Mouse (Mus musculus): ENCODE measurements around the gene Cntnap2.

The Cntnap2 gene

DNA sequence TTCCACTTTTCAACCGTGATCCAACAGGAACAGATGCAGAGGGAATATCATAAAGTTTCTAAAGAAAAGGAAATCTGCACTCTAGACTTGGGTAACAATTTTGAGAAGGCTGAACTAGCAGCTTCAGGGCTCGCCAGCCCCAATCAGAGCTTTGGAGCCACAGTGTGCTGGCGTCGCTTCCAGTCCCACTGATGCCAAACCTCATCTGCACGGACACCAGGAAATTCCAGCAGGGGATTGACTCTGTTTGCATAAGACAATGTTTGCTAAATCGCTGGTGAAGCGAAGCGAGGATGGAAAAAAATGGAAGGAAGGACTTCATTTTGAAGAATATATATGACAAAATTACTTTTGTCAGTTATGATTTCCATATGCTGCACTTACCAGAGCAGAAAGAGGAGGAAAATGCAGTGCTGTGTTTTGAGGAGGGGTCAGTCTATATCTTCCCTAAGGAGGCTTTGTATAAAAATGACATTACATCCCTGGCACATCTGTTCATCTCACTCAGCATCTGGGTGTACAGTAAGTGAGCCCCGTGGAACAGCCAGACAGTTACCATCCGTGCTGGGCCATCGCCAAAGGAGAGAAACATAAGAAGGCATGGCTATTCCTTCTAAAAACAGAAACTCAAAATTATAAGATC, 2245.8 kb downstream of the Cntnap2 start:
- DNase-seq (ENCODE audit: low read depth, low spot score): no peak

DNA sequence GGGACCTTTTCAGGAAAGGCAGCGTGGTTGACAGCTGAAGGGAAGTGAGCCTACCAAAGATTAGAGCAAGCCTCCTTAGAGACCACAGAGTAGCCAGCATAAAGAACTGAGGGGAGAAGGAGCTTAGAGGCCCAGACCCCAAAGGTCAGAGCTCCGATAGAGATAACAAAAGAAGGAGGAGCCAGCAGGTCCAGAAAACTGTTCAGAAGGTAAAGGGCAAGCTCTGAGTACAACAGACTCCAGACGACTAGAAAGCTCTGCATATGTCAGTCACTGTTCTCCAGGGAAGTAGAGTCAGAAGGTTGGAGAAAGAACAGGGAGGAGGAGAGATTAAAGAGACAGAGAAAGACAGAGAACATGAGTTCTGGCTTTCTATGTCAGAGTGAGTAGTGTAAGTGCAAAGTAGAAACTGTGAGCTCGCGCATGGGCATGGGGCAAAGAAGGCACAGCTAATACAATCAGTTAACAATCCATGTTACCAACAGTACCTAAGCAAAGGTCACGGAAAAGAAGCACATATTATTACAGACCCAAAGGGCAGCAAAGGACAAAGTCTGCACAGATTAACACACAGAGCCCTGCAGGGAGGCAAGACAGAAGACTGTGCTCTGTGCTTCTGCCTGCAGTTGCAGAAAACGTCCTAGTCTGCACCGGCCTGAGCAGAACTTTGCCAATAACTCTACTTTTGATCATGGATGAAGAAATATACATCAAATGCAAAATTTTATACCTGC, 2247.1 kb downstream of the Cntnap2 start:
- no peak for DNase-seq (ENCODE audit: low read depth, low spot score)

DNA sequence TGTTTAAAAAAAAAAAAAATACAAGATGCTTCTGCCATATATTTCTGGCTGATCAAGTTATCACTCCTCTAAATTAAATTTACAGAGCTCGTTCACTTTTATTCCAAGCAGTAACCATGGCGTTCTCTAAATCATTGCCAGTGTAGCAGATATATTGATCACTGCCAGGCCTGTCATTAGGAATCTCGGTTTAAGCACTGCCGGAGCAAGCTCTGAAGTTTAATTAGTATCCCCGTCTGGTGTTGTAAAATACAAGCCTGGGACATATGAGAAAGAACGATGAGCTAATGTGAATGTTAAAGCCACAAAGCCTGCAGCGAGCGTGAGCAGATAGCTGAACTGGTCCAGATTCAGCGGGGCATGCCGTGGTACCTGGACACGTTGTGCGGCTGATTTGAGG, 2247.8 kb downstream of the Cntnap2 start:
- no peak for DNase-seq (ENCODE audit: low read depth, low spot score)

DNA sequence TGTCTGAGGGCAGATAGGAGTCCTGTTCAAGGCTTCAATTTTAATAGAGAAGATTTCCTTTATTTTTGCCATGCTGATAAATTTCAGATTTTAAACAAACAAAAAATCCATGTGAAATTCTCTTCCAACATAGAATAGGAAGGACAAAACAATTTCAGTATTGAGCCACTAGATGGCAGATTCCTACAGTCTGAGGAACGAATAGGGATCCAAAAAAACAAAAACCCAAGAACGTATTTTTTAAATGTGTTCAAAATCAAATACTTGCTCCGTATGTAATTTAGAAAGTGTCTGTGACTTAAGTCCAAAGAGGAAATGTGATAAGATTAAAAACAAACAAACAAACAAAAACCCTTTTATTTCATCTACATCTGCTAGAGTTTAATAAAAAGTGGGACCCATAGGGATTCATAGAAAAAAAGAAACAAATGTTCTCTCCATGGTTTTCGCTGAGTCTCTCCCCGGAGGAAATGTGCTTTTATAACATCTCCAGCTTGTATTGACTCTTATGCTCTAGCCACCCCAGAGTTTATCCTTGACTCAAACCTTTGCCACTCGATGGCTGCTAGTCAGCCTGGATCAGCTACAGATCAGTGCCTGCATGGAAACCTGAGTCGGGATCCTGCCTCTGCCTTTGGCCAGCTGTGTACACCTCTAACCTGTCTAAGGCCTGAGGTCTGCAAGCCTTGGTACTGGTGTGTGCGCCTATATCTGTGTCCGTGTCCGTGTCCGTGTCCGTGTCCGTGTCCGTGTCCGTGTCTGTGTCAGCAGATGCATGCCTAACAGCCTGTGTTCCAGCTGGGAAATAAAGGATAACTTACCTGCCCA, 2255.6 kb downstream of the Cntnap2 start:
- peak; percentile 60 for DNase-seq (ENCODE audit: low read depth, low spot score)

DNA sequence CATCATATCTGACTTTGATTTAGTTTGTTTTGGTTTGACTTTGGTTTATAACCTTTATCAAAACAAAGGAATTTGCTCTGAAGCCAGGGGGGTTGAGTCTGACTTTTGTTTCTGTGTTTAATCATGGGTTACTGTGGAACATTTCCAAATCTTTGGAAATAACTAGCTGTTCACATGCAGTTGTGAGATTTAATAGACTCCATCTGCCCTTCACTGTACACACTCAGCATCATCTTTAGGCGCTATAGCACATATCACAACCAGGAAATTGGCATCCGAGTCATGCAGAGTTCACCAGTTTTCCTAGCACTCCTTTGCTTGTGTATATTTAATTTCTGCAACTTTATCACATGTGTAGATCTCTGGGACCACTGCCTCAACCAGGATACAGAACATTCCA, 2256.3 kb downstream of the Cntnap2 start:
- no peak for DNase-seq (ENCODE audit: low read depth, low spot score)

DNA sequence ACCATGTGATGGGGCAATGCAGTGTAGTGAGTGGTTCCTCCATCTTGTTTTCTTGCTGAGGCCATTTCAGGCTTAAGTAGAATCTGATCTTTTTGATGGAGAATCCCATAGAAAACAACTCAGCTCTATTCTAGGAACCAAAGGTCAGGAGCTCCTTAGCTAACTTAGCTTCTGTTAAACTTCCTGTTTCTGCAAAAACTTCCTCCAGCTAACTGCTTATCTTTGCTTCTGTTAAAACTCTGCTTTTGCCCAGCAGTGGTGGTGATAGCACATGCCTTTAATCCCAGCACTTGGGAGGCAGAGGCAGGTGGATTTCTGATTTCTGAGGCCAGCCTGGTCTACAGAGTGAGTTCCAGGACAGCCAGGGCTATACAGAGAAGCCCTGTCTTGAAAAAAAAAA, 2258.1 kb downstream of the Cntnap2 start:
- DNase-seq (ENCODE audit: low read depth, low spot score): no peak

DNA sequence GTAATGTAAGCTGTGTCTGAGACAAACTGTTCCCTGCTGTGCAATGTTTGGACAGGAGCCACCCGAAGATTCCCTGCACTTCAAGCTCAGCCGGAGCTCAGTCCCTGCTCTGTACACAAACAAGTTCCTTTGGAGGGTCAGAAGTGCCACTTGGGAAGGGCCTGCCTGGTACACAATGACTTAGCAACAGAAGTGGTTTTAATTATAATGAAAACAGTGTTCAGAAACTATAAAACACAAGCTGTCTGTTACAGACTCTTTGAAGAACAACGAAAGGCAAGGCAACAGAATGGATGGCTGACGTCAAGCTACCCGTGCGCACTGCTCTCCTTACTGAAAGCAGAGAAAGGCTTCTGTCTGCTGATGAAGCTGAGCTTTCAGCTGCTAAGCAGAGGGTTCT, 2259.5 kb downstream of the Cntnap2 start:
- DNase-seq (ENCODE audit: low read depth, low spot score): no peak

DNA sequence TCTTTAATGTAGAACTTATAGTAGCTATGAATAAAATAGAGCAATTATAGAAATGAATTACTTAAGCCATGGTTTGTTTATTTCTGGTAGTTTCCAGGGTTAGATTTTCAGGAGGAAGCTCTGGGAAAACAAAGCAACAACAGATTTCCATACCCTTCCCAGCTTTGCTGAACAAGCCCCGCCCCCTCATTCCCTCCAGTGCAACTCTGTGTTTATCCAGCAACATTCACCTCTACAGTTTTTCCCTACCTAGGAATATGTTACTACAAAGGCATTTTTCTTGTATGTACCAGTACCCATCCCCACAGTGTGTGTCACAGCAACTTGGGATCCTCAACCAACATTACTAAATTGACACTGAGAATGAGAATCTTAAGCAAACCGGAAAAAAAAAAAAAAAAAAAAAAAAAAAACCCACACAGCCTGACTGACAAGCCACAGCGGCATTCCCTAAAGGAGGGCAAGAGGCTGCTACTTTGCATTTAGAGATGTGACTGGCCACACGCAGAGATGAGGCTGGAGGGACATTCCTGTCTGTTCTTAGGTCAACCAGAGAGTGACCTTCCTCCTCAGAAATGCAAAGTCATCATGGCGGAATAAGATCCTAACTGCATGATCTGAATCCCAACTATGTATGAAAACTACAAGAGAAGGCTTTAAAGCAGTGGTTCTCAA, 2260.3 kb downstream of the Cntnap2 start:
- DNase-seq (ENCODE audit: low read depth, low spot score): no peak

DNA sequence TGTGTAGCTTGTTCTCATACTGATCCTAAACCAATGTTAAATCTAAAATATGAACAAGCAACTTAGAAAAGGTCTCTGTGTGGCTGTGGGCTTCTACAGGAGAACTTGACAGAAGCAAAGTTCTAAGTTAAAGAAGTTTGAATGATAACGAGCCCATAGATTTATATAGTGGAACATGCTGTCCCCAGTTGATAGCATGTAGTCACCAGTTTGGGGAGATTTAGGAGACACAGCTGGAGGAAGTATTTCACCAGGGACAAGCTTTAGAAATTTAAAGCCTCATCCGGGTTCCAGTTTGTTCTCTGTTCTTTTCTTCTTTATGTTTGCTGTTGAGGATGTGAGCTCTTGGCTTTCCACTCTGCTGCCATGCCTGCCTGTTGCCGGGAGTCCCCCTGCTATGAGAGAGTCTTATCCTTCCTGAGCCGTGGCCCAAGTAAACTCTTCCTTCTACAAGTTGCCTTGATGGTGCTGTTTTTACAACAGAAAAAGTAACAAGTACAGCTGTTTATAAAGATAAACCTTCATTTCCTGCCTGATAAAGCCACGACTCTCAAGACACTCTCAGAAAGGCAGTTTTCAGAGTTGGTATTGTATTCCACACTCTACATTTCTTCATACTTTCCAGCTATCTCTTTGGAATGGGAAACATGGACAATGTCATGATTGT, 2264.1 kb downstream of the Cntnap2 start:
- no peak for DNase-seq (ENCODE audit: low read depth, low spot score)

DNA sequence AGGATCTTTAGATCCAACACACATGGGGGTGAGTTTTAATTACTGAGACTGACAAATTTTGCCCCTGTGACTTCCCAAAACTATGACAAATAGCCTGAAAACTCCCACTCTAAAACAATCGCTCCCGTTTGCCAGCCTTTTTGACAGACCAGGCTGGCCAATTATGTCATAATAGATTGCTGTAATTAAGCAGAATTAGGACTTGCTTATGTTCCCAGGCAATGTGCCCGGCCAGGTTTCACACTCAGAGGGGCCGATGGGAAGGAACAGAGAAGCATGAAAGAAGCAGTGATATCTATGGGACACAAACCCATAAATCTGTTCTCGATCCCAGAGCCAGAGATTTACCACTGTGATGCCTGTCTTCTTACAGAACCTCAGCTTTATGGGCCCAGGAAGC, 2264.7 kb downstream of the Cntnap2 start:
- no peak for DNase-seq (ENCODE audit: low read depth, low spot score)

DNA sequence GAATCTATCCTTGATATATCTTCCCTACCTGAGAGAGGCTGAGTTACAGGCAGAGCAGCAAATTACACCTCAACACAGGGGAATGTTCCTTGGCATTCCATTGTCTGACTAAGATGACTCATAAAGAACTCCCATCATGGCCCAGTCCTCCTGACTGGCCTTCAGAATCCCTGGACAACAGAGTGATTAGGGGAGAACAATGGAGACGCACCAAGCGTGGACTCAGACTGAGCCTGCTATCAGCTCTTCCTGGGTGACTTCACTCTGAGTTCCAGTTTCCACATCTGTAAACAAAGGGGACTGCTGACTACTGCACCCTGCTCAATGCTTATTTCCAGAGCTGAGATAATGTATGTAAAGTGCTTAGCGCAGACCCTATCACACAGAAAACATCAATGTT, 2269.1 kb downstream of the Cntnap2 start:
- no peak for DNase-seq (ENCODE audit: low read depth, low spot score)

DNA sequence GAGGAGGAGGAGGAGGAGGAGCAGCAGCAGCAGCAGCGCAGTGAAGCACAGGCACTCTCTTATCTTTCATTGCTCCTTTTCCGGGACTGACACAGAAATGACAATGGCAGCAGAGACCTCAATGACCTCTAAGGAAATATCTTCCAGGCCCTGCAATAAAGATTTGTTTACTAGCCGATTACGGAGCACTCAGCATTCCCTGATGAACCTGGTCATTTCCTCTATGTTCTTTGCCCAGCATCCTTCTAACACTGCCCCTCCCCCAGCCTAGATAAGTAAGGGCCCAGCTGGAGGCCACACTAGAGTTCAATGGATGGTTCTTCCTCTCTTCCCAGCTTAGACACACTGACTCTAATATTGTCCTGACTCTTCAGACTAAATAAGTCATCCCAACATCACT, 2270.1 kb downstream of the Cntnap2 start:
- no peak for DNase-seq (ENCODE audit: low read depth, low spot score)

DNA sequence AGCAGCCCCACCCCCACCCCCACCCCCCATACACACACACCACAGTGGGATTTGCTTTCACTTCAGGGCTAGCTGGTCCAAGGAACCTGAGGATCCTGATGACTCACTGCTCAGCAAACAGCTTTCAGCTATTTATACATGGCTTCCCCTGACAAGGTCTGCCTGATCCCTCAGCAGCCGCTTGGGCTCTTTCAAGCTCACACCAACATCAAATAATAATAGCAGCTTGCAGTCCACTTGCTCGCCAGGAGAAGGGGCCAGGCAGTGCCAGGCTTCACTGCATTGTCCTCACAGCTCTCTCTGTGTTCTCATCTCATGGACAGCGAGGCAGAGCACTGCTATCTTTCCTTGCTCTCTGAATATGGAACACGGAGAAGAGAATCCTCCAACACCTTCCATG, 2273.9 kb downstream of the Cntnap2 start:
- DNase-seq (ENCODE audit: low read depth, low spot score): no peak

DNA sequence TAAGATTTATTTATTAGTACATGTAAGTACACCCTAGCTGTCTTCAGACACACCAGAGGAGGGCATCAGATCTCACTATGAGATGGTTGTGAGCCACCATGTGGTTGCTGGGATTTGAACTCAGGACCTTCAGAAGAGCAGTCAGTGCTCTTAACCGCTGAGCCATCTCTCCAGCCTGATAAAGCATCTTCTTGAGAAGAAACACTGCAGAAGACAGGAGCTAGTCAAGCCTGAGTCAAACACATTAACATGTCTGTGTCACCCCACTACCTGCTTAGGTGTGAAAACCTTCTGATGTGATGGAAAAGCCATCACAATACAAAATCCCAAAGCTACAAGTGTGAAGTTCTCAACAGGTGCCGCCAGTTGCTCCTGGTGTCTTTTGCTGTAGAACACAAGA, 2275.2 kb downstream of the Cntnap2 start:
- DNase-seq (ENCODE audit: low read depth, low spot score): no peak

DNA sequence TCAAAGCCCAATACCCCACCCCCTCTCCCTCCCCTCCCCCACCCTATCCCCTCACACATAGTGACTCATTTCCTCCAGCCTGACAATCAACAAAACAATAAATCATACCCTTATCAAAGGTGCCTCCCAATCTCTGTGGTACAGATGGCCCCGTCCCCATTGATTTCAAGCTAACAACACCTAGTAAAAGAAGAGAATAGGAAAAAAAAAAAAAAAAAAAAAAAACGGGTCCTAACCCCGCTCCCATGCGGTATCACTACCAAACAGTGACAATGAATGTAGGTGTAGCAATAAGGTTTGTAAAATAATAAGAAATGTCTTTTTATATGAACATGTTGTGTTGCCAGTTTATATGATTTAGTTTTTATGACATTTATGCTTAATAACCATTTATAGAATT, 2278.1 kb downstream of the Cntnap2 start:
- DNase-seq (ENCODE audit: low read depth, low spot score): no peak

DNA sequence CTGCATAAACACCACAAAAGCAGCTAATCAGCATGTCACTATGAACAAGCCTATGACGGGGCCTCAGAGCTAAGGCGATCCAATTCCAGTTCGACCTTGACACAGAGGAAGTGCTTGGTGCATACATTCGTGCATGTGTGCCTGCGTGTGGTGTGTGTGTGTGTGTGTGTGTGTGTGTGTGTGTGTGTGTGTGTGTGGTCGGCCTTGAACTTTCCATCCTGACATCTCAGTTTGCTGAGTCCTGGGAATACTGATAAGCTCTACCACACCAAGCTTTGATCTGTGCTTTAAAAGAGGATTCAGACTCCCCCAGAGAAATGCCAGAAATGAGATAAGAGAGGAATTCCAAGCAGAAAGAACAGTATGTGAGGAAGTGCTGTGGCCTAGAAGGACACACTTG, 2279.0 kb downstream of the Cntnap2 start:
- DNase-seq (ENCODE audit: low read depth, low spot score): no peak

DNA sequence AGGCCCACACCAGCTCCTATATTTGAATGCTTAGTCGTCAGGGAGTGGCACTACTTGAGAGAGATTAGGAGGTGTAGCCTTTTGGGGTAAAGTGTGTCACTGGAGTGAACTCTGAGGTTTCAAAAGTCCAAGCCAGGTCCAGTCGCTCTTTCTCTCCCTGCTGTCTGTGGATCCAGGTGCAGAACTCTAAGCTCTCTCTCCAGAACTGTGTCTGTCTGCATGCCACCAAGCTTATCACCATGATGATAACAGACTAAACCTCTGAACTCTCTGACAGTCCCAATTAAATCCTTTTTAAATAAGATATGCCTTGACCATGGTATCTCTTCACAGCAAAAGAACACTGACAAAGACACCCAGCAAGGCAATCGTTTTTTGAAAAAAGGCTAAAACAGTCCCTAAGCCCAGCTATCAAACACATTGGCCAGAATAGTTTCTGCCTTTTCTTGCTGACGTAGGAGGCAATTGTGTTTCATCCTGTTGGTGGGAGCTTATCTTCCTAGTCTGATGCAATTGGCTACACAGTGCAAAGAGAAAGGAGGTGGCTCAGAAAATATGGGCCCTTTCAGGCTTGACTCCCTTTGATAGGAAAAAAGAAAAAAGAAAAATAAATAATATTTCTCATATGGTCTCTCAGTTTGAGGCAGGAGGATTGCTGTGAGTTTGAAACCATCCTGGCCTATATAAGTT, 2281.8 kb downstream of the Cntnap2 start:
- no peak for DNase-seq (ENCODE audit: low read depth, low spot score)

DNA sequence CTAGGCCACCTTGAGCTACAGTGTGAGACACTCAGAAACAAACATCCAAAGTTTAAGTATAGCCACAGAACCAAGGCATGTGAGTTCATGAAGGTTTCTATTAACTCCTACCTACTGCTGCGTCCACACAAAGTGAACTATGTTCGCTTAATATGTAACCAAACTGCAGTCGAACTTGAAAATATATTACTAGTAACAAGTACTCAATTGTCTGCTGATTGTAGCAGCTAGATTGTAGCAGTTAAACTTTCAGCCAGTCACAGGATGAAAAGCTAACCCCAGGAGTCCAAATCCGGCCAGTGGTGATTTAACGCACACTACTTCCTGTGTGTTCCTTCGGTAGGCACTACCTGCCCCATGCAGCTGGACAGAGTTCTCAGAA, 2282.3 kb downstream of the Cntnap2 start:
- DNase-seq (ENCODE audit: low read depth, low spot score): no peak

DNA sequence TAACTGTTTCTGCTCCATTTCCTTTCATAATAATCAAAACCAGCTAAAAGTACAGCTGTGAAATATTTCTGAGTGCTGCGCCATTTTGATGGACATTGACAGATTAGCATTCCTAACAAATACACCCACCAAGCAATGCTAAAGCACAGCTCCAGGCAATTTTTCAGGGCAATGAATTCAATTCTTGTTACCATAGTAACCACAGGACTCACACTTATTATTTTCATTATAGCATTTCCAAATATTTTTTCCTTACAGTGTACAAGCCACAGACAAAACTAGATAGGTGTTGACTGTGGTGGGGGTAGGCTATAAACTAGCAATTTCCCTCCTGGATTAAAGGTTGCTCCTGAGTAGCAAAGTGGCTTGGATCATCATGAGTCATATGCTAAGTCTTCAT, 2284.1 kb downstream of the Cntnap2 start:
- DNase-seq (ENCODE audit: low read depth, low spot score): no peak

DNA sequence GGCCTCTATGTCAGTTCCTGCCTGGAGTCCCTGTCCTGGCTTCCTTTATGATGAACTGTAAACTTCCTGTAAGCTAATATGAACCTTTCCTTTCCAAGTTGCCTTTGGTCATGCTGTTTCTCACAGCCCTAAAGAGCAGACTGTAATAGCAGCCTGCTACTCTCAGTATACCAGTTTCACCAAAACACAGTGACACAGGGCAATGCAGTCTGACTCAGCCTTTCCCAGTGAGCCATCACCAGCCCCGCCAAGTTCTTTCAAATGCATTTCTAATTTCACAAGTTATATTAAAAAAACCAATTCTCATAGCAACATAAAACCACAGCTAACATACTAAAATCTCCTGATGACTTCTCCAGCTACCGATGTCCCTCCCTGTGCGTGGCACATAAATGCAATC, 2285.5 kb downstream of the Cntnap2 start:
- no peak for DNase-seq (ENCODE audit: low read depth, low spot score)

DNA sequence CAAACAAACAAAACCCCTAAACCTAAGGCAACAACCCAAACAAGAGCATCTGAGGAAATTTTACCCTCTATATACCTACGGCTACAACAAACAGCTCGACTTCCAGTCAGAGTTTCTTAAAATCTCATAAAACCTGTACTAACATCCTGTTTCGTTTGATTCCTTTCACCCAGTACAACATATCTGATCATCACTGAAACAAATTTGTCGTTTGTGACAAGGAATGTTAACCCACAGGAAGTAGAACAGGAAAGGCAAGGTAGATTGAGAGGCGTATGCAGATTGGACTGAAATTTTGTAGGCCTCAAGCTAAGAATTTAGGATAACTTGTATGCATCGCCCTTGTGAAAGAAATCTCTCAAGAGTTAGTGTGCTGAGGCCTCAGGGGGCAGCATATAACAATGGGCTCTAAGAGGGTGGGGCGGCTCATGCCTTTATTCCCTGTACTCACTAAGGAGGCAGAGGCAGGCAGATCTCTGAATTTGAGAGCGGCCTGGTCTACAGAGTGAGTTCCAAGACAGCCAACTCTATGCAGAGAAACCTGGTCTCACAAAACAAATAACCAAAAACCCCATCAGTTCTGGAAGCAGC, 2291.0 kb downstream of the Cntnap2 start:
- DNase-seq (ENCODE audit: low read depth, low spot score): peak; percentile 63
